Mouse (Mus musculus) embryonic facial prominence, embryonic 15.5 days (tissue): ENCODE results near the gene Apoh. TPM values are rescaled to one million over a fixed set of nuclear protein-coding genes. Genes with fewer than 3 reads are reported as not detected.

Experiments used
- ATAC-seq: fragments of 200-750 bp; cut with Nextera tagmentation; 2 replicates; pipeline ENCODE4 v1.8.0; 2017; ENCODE audit warnings: low read depth, moderate TSS enrichment; ENCODE audit not compliant: insufficient number of reproducible peaks, low FRiP score, low TSS enrichment
- H3K27ac ChIP-seq: fragments of 300-500 bp; sonication (generic); replicated peaks from 2 replicates; pipeline ENCODE4 v1.5.1; 2015; ENCODE audit warnings: mild to moderate bottlenecking, inconsistent platforms
- H3K27me3 ChIP-seq: fragments of 300-500 bp; sonication (generic); 2 replicates; pipeline ENCODE4 v1.6.1; 2015; ENCODE audit warnings: inconsistent platforms
- H3K36me3 ChIP-seq: fragments of 300-500 bp; sonication (generic); 2 replicates; pipeline ENCODE4 v1.6.1; 2015; ENCODE audit warnings: mild to moderate bottlenecking, inconsistent platforms
- H3K4me1 ChIP-seq: fragments of 300-500 bp; sonication (generic); 2 replicates; pipeline ENCODE4 v1.6.1; 2015; ENCODE audit warnings: inconsistent platforms
- H3K4me2 ChIP-seq: fragments of 300-500 bp; sonication (generic); replicated peaks from 2 replicates; pipeline ENCODE4 v1.6.1; 2015; ENCODE audit warnings: mild to moderate bottlenecking, inconsistent platforms
- H3K4me3 ChIP-seq: fragments of 300-500 bp; sonication (generic); replicated peaks from 2 replicates; pipeline ENCODE4 v1.5.1; 2015; ENCODE audit warnings: mild to moderate bottlenecking, inconsistent platforms
- H3K9ac ChIP-seq: fragments of 300-500 bp; sonication (generic); 2 replicates; pipeline ENCODE4 v1.6.1; 2015; ENCODE audit warnings: inconsistent platforms
- H3K9me3 ChIP-seq: fragments of 300-500 bp; sonication (generic); replicated peaks from 2 replicates; pipeline ENCODE4 v1.6.1; 2016; ENCODE audit warnings: inconsistent platforms
- WGBS: fragments of 180-500 bp; shearing (Covaris S2); methylation state at CpG from one replicate; pipeline ENCODE4 v1.1.7; 2015; 5-methylcytosine and 5-hydroxymethylcytosine counted together
- polyA plus RNA-seq: library from polyadenylated mRNA; unstranded; fragments of >200 nt; fragmentation: Nextera tagmentation; extraction: Ambion mirVana; gene quantifications from 2 replicates; pipeline ENCODE4 v1.2.1, GENCODE M21; 2015

Gene Apoh
- polyA plus RNA-seq, 1 experiment from 2014 or later: not detected

GRCm38 (mm10) chr11:108356020-108356419, 12.9 kb downstream of the Apoh start:
- 70% methylated on average over 4 of the region's 4 CpGs for WGBS
- Histone ChIP-seq H3K27ac (no peak overlapping the region), H3K4me3 (no peak overlapping the region), H3K9me3 (no peaks in the 10 kb centered on the region), H3K27me3 (no peaks in the 10 kb centered on the region), H3K4me1 (no peaks in the 10 kb centered on the region), H3K36me3 (no peaks in the 10 kb centered on the region), H3K9ac (no peak overlapping the region), H3K4me2 (no peak overlapping the region)
- ATAC-seq: no peak

GRCm38 (mm10) chr11:108358911-108359310, 15.8 kb downstream of the Apoh start:
- ATAC-seq: no peak
- no peak overlapping the region for H3K4me3 ChIP-seq
- no peaks in the 10 kb centered on the region for H3K36me3 ChIP-seq
- WGBS: 84% methylated on average over 6 of the region's 6 CpGs
- no peak overlapping the region for H3K27ac ChIP-seq
- no peaks in the 10 kb centered on the region for H3K4me1 ChIP-seq
- H3K4me2 ChIP-seq: no peak overlapping the region
- H3K9ac ChIP-seq: no peak overlapping the region
- H3K9me3 ChIP-seq: no peaks in the 10 kb centered on the region
- H3K27me3 ChIP-seq: no peaks in the 10 kb centered on the region

- no peak overlapping the region for H3K27ac ChIP-seq
- H3K27me3 ChIP-seq: no peaks in the 10 kb centered on the region
- ATAC-seq: no peak
- no peak overlapping the region for H3K4me3 ChIP-seq
- no peaks in the 10 kb centered on the region for H3K36me3 ChIP-seq
- no peak overlapping the region for H3K4me2 ChIP-seq
- 84% methylated on average over 4 of the region's 4 CpGs for WGBS
- peaks cover 3% of the 10 kb centered on the region; the same call in 1 of the 2 replicates for H3K4me1 ChIP-seq
- H3K9me3 ChIP-seq: no peaks in the 10 kb centered on the region
- no peak overlapping the region for H3K9ac ChIP-seq
These were observed 17.8 kb downstream of the Apoh start for GRCm38 (mm10) chr11:108360983-108361382.

- no peaks in the 10 kb centered on the region for H3K36me3 ChIP-seq
- H3K27me3 ChIP-seq: no peaks in the 10 kb centered on the region
- H3K4me1 ChIP-seq: peaks cover 3% of the 10 kb centered on the region; the same call in 1 of the 2 replicates
- H3K27ac ChIP-seq: no peak overlapping the region
- no peak overlapping the region for H3K9ac ChIP-seq
- 84% methylated on average over 5 of the region's 5 CpGs for WGBS
- no peaks in the 10 kb centered on the region for H3K9me3 ChIP-seq
- H3K4me2 ChIP-seq: no peak overlapping the region
- H3K4me3 ChIP-seq: no peak overlapping the region
- no peak for ATAC-seq
These were observed 19.8 kb downstream of the Apoh start for GRCm38 (mm10) chr11:108362965-108363364.

- no peak overlapping the region for H3K4me3 ChIP-seq
- no peak for ATAC-seq
- no peaks in the 10 kb centered on the region for H3K9me3 ChIP-seq
- no peak overlapping the region for H3K27ac ChIP-seq
- no peak overlapping the region for H3K4me2 ChIP-seq
- peaks cover 3% of the 10 kb centered on the region; the same call in 1 of the 2 replicates for H3K4me1 ChIP-seq
- H3K9ac ChIP-seq: no peak overlapping the region
- WGBS: 58% methylated on average over 4 of the region's 4 CpGs
- no peaks in the 10 kb centered on the region for H3K36me3 ChIP-seq
- H3K27me3 ChIP-seq: no peaks in the 10 kb centered on the region
These were observed 20.8 kb downstream of the Apoh start for GRCm38 (mm10) chr11:108363991-108364390.

DNA sequence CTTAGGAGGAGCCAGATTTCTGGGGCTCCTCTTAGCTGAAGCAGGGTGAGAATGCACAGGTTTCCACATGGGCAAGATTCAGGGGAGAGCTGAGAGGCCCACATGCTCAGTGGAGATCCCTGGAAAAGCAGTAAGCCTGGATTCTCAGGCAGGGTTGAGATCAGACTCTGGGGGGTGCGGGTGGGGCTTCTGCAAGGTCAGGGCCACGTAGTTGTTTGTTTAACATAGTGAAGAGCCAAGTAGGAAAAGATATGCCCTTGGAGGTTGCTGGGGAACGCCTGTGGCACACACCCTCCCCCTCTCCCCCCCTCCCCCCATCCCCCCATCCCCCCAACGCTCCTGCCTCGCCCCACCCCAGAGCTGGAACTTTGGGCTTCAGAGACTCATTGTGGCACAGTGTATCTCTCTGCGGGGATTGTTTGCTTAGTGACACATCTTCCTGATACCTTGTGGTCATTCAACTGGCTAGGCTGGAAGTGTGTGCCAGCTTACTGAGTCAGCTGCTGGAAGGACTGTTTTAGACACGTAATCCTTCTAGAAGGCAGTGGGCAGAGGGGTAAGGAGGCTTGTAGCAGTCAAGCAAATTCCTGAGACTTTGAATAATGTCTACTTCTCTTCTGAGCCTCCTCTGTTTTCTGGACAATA, 21.9 kb downstream of the Apoh start:
- WGBS: 42% methylated on average over 6 of the region's 7 CpGs
- Histone ChIP-seq H3K9me3 (no peaks in the 10 kb centered on the region), H3K4me3 (no peak overlapping the region), H3K9ac (no peak overlapping the region), H3K36me3 (no peaks in the 10 kb centered on the region), H3K27ac (no peak overlapping the region), H3K27me3 (no peaks in the 10 kb centered on the region), H3K4me1 (peaks cover 3% of the 10 kb centered on the region; the same call in 1 of the 2 replicates), H3K4me2 (no peak overlapping the region)
- 0 out of 2 replicates have a peak, but pooled peaks have one; percentile 2 for ATAC-seq

DNA sequence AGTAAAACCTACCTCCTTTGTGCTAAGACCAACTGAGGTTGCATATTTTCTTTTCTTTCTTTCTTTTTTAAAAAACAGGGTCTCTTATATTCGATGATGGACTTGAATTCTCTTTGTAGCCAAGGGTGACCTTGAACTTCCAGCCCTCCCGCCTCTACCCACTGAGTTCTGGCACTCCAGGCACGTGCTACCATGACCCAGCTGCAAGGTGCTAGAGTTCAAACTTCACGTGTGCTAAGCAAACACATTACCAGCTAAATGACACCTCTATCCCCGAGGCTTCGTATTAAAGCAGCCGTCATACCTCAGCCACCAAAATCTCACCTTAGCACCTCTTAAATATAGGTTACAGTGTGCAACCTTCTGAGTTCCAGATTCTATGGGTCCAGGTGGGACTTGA, 22.4 kb downstream of the Apoh start:
- 61% methylated on average over 7 of the region's 7 CpGs for WGBS
- H3K4me2 ChIP-seq: no peak overlapping the region

GRCm38 (mm10) chr11:108367046-108367445, 23.9 kb downstream of the Apoh start:
- H3K4me2 ChIP-seq: no peak overlapping the region
- 0 out of 2 replicates have a peak, but pooled peaks have one; percentile 47 for ATAC-seq
- 72% methylated on average over 1 of the region's 1 CpGs for WGBS

More for the DNA sequence above, 22.4 kb downstream of the Apoh start:
- H3K4me3 ChIP-seq: no peak overlapping the region
- H3K27ac ChIP-seq: no peak overlapping the region
- ATAC-seq: no peak
- H3K36me3 ChIP-seq: no peaks in the 10 kb centered on the region
- peaks cover 3% of the 10 kb centered on the region; the same call in 1 of the 2 replicates for H3K4me1 ChIP-seq
- H3K27me3 ChIP-seq: no peaks in the 10 kb centered on the region
- no peak overlapping the region for H3K9ac ChIP-seq
- no peaks in the 10 kb centered on the region for H3K9me3 ChIP-seq

DNA sequence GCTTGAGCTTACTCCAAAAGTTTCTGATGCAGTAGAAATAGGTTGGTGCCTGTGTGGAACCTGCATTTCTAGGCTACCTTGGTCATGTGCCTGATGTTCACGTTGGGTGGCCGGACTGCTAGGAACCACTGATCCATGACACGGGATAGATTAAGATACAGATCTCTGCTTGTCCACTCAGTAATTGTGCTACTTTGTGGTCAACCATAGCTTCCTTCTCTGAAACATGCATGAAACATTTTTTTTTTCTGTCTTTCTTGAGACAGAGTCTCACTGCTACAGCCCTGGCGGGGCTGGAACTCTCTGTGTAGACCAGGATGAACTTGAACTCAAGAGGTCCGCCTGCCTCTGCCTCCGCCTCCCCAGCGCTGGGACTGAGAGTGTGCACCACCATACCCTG, 33.7 kb downstream of the Apoh start:
- no peak overlapping the region for H3K27ac ChIP-seq
- H3K36me3 ChIP-seq: no peaks in the 10 kb centered on the region
- H3K4me2 ChIP-seq: no peak overlapping the region
- no peak for ATAC-seq
- peaks cover 4% of the 10 kb centered on the region; the same call in 1 of the 2 replicates for H3K4me1 ChIP-seq
- 87% methylated on average over 7 of the region's 7 CpGs for WGBS
- no peaks in the 10 kb centered on the region for H3K27me3 ChIP-seq
- H3K9me3 ChIP-seq: no peaks in the 10 kb centered on the region
- no peak overlapping the region for H3K4me3 ChIP-seq
- H3K9ac ChIP-seq: no peak overlapping the region

More at GRCm38 (mm10) chr11:108367046-108367445, 23.9 kb downstream of the Apoh start:
- no peak overlapping the region for H3K27ac ChIP-seq
- peaks cover 3% of the 10 kb centered on the region; the same call in 1 of the 2 replicates for H3K4me1 ChIP-seq
- no peaks in the 10 kb centered on the region for H3K36me3 ChIP-seq
- no peaks in the 10 kb centered on the region for H3K9me3 ChIP-seq
- H3K9ac ChIP-seq: no peak overlapping the region
- no peak overlapping the region for H3K4me3 ChIP-seq
- no peaks in the 10 kb centered on the region for H3K27me3 ChIP-seq

GRCm38 (mm10) chr11:108377680-108378362, 34.7 kb downstream of the Apoh start:
- Histone ChIP-seq H3K27ac (no peak overlapping the region), H3K4me3 (no peak overlapping the region), H3K9ac (no peak overlapping the region), H3K4me2 (0 out of 2 replicates have a peak overlapping the region, but pooled peaks have one; percentile 18), H3K4me1 (peaks cover 4% of the 10 kb centered on the region; the same call in 1 of the 2 replicates), H3K9me3 (no peaks in the 10 kb centered on the region), H3K36me3 (no peaks in the 10 kb centered on the region), H3K27me3 (no peaks in the 10 kb centered on the region)
- ATAC-seq: 0 out of 2 replicates have a peak, but pooled peaks have one; percentile 51
- WGBS: 33% methylated on average over 19 of the region's 19 CpGs

GRCm38 (mm10) chr11:108378363-108378751, 35.2 kb downstream of the Apoh start:
- Histone ChIP-seq H3K27me3 (no peaks in the 10 kb centered on the region), H3K9ac (no peak overlapping the region), H3K4me3 (no peak overlapping the region), H3K9me3 (no peaks in the 10 kb centered on the region), H3K27ac (no peak overlapping the region), H3K36me3 (no peaks in the 10 kb centered on the region), H3K4me1 (peaks cover 4% of the 10 kb centered on the region; the same call in 1 of the 2 replicates), H3K4me2 (no peak overlapping the region)
- WGBS: 73% methylated on average over 4 of the region's 4 CpGs
- ATAC-seq: no peak
